Comparison of ENCODE assay signal across 23 mouse cellular contexts in genomic region chr5:6044859-6045258, GRCm38 (mm10).
DNase-seq lines count a peak whose midpoint lies in the region; ATAC-seq and TF ChIP-seq lines count a peak whose summit lies in the region.
"Had no signal": no experiment of that assay in that cellular context is flagged by ENCODE, and none has a peak within 500 bp of the region (broad histone marks: within the 10 kb centered on the region; RNA-seq: fewer than 3 reads in every experiment).

No protein-coding gene starts in this region.

- no peak overlapping the region for H3K4me3 ChIP-seq in hindbrain, embryonic 11.5 days (ENCODE audit: low read depth, low read length)
- no peak overlapping the region for H3K4me3 ChIP-seq in hindbrain, embryonic 14.5 days (replicated peaks; ENCODE audit: low read length)
- no peak overlapping the region for H3K4me3 ChIP-seq in midbrain, embryonic 14.5 days (replicated peaks; ENCODE audit: low read depth, low read length)
- no peak overlapping the region for H3K4me3 ChIP-seq in midbrain, postnatal 0 days (ENCODE audit: low read depth, low read length)
- H3K4me3 ChIP-seq: embryonic facial prominence, embryonic 10.5 days; embryonic facial prominence, embryonic 13.5 days; erythroblast, embryonic 14.5 days; forebrain, embryonic 12.5 days; gastrocnemius, adult 2 months; intestine, embryonic 15.5 days had no signal

- H3K36me3 ChIP-seq in hindbrain, embryonic 11.5 days (ENCODE audit: control insufficient read depth, insufficient read depth, low read length): no peaks in the 10 kb centered on the region
- no peaks in the 10 kb centered on the region for H3K36me3 ChIP-seq in hindbrain, embryonic 14.5 days (replicated peaks; ENCODE audit: control insufficient read depth, insufficient read depth)
- no peaks in the 10 kb centered on the region for H3K36me3 ChIP-seq in midbrain, embryonic 14.5 days (ENCODE audit: control insufficient read depth, insufficient read depth, low read length)
- no peaks in the 10 kb centered on the region for H3K36me3 ChIP-seq in midbrain, postnatal 0 days (ENCODE audit: insufficient read depth, low read length)
- H3K36me3 ChIP-seq: embryonic facial prominence, embryonic 10.5 days; embryonic facial prominence, embryonic 13.5 days; forebrain, embryonic 12.5 days; intestine, embryonic 15.5 days had no signal

- peak; percentile 71; the same call in 1 of the 2 replicates for ATAC-seq in hindbrain, embryonic 11.5 days (ENCODE audit: low FRiP score)
- ATAC-seq in hindbrain, embryonic 14.5 days (ENCODE audit: low FRiP score): no peak
- 0 out of 2 replicates have a peak, but pooled peaks have one; percentile 27 for ATAC-seq in midbrain, embryonic 14.5 days (ENCODE audit: low FRiP score, low TSS enrichment)
- no peak for ATAC-seq in midbrain, postnatal 0 days (ENCODE audit: low FRiP score)
- ATAC-seq: activated CD4-positive, CD25-positive, alpha-beta regulatory T cell, adult 4 months; forebrain, embryonic 16.5 days; intestine, embryonic 15.5 days had no signal

- H3K4me2 ChIP-seq in hindbrain, embryonic 11.5 days (replicated peaks; ENCODE audit: low read depth, low read length): no peak overlapping the region
- H3K4me2 ChIP-seq in hindbrain, embryonic 14.5 days (replicated peaks): no peak overlapping the region
- H3K4me2 ChIP-seq in midbrain, embryonic 14.5 days (ENCODE audit: low read length): no peak overlapping the region
- no peak overlapping the region for H3K4me2 ChIP-seq in midbrain, postnatal 0 days (ENCODE audit: low read depth, low read length, poor library complexity, severe bottlenecking)
- H3K4me2 ChIP-seq: embryonic facial prominence, embryonic 13.5 days; forebrain, embryonic 12.5 days; heart, embryonic 11.5 days; intestine, embryonic 15.5 days had no signal

- H3K9ac ChIP-seq in hindbrain, embryonic 11.5 days (ENCODE audit: low read depth, low read length): no peak overlapping the region
- H3K9ac ChIP-seq in hindbrain, embryonic 14.5 days: no peak overlapping the region
- H3K9ac ChIP-seq in midbrain, embryonic 14.5 days (replicated peaks; ENCODE audit: low read length): no peak overlapping the region
- no peak overlapping the region for H3K9ac ChIP-seq in midbrain, postnatal 0 days (replicated peaks; ENCODE audit: low read length, poor library complexity, severe bottlenecking)
- H3K9ac ChIP-seq: embryonic facial prominence, embryonic 13.5 days; forebrain, embryonic 12.5 days; intestine, embryonic 15.5 days had no signal

- no peaks in the 10 kb centered on the region for H3K27me3 ChIP-seq in hindbrain, embryonic 11.5 days (ENCODE audit: control insufficient read depth, insufficient read depth, low read length)
- no peaks in the 10 kb centered on the region for H3K27me3 ChIP-seq in hindbrain, embryonic 14.5 days (ENCODE audit: control insufficient read depth, insufficient read depth, low read length)
- no peaks in the 10 kb centered on the region for H3K27me3 ChIP-seq in midbrain, embryonic 14.5 days (ENCODE audit: control insufficient read depth, insufficient read depth, low read length)
- H3K27me3 ChIP-seq in midbrain, postnatal 0 days (ENCODE audit: insufficient read depth, low read length): no peaks in the 10 kb centered on the region
- H3K27me3 ChIP-seq: embryonic facial prominence, embryonic 13.5 days; forebrain, embryonic 12.5 days; intestine, embryonic 15.5 days had no signal

- no peaks in the 10 kb centered on the region for H3K9me3 ChIP-seq in hindbrain, embryonic 11.5 days (ENCODE audit: control insufficient read depth, low read length)
- no peaks in the 10 kb centered on the region for H3K9me3 ChIP-seq in hindbrain, embryonic 14.5 days (ENCODE audit: control insufficient read depth, low read length)
- H3K9me3 ChIP-seq in midbrain, embryonic 14.5 days (ENCODE audit: control insufficient read depth, low read length): no peaks in the 10 kb centered on the region
- H3K9me3 ChIP-seq in midbrain, postnatal 0 days (ENCODE audit: low read length): no peaks in the 10 kb centered on the region
- H3K9me3 ChIP-seq: embryonic facial prominence, embryonic 10.5 days; embryonic facial prominence, embryonic 13.5 days; forebrain, embryonic 12.5 days; intestine, embryonic 15.5 days had no signal

- DNase-seq in embryo, embryonic 11 days: peak; percentile 2
- DNase-seq in embryo, embryonic 10 days (ENCODE audit: low spot score): no peak
- peak; percentile 4 for DNase-seq in hindbrain, embryonic 11.5 days (ENCODE audit: low spot score)
- DNase-seq in hindbrain, embryonic 14.5 days (ENCODE audit: low spot score): no peak
- DNase-seq in midbrain, embryonic 14.5 days: peak; percentile 1
- DNase-seq in midbrain, postnatal 0 days (ENCODE audit: low spot score): no peak
- DNase-seq: adrenal gland, adult 8-10 months; adrenal gland, postnatal 25 days; cerebellum, adult 18-20 months; cerebellum, adult 9-10 months; cerebellum, postnatal 14 days; gastrocnemius, adult 2 months; gastrocnemius, postnatal 14 days; heart, adult 11 months; kidney, adult 11 months had no signal

- H3K4me1 ChIP-seq in hindbrain, embryonic 11.5 days (replicated peaks; ENCODE audit: control insufficient read depth, insufficient read depth, low read length): no peaks in the 10 kb centered on the region
- no peaks in the 10 kb centered on the region for H3K4me1 ChIP-seq in hindbrain, embryonic 14.5 days (replicated peaks; ENCODE audit: control insufficient read depth, insufficient read depth, low read length)
- H3K4me1 ChIP-seq in midbrain, embryonic 14.5 days (ENCODE audit: control insufficient read depth, insufficient read depth, low read length): no peaks in the 10 kb centered on the region
- no peaks in the 10 kb centered on the region for H3K4me1 ChIP-seq in midbrain, postnatal 0 days (ENCODE audit: insufficient read depth, low read length)
- H3K4me1 ChIP-seq: embryonic facial prominence, embryonic 10.5 days; embryonic facial prominence, embryonic 13.5 days; intestine, embryonic 15.5 days had no signal

- TF ChIP-seq CTCF in midbrain, postnatal 0 days (IDR thresholded peaks at IDR 0.05): no peak

- WGBS in hindbrain, embryonic 11.5 days: 48% methylated on average over 4 of the region's 4 CpGs
- WGBS in hindbrain, embryonic 14.5 days: 24% methylated on average over 4 of the region's 4 CpGs
- 33% methylated on average over 4 of the region's 4 CpGs for WGBS in midbrain, embryonic 14.5 days
- WGBS in midbrain, postnatal 0 days: 37% methylated on average over 4 of the region's 4 CpGs

- 0 out of 2 replicates have a peak overlapping the region, but pooled peaks have one; percentile 17 for H3K27ac ChIP-seq in hindbrain, embryonic 11.5 days (ENCODE audit: low read depth, low read length)
- no peak overlapping the region; the same call in 1 of the 2 replicates for H3K27ac ChIP-seq in hindbrain, embryonic 14.5 days
- H3K27ac ChIP-seq in midbrain, embryonic 14.5 days (replicated peaks; ENCODE audit: low read depth, low read length): no peak overlapping the region
- no peak overlapping the region for H3K27ac ChIP-seq in midbrain, postnatal 0 days (ENCODE audit: low read depth, low read length)
- H3K27ac ChIP-seq: embryonic facial prominence, embryonic 10.5 days; embryonic facial prominence, embryonic 13.5 days; forebrain, embryonic 12.5 days; gastrocnemius, adult 2 months; intestine, embryonic 15.5 days had no signal

Comparison
In these comparisons a context has a peak if more than half of its experiments do, and no peak if none do; other contexts are left out.
1. DNase-seq: peak in embryo, embryonic 11 days (single experiment), hindbrain, embryonic 11.5 days (single experiment) and midbrain, embryonic 14.5 days (single experiment); none in embryo, embryonic 10 days (single experiment), hindbrain, embryonic 14.5 days (single experiment) and midbrain, postnatal 0 days (single experiment).
2. ATAC-seq: peak in hindbrain, embryonic 11.5 days (single experiment) and midbrain, embryonic 14.5 days (single experiment); none in hindbrain, embryonic 14.5 days (single experiment) and midbrain, postnatal 0 days (single experiment).